Mouse (Mus musculus): ENCODE data around the gene Qars. TPM values are rescaled to one million over a fixed set of nuclear protein-coding genes. Genes with fewer than 3 reads are reported as not detected.

Qars gene
- total RNA-seq, 2 experiments from 2014 or later = 75.9 to 81.0 TPM

DNA sequence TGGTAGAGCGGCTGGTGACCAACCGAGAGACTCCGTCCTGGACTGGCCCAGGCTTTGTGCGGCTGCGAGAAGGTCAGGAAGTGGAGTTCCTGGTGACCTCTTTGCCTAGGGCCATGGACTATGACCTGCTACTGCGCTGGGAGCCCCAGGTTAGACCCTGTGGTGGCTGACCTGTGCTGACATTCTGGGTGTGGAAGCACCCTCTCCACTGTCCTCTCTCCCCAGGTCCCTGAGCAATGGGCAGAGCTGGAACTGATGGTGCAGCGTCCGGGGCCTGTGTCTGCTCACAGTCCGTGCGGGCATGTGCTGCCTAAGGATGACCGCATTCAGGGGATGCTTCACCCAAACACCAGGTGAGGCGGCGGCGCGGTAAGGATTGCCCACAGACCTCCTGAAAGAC lies 23.5 kb upstream of the Qars start:
- intact Hi-C loops (cut with DNase I) = no loop called here
- DNase-seq = no peak

DNA sequence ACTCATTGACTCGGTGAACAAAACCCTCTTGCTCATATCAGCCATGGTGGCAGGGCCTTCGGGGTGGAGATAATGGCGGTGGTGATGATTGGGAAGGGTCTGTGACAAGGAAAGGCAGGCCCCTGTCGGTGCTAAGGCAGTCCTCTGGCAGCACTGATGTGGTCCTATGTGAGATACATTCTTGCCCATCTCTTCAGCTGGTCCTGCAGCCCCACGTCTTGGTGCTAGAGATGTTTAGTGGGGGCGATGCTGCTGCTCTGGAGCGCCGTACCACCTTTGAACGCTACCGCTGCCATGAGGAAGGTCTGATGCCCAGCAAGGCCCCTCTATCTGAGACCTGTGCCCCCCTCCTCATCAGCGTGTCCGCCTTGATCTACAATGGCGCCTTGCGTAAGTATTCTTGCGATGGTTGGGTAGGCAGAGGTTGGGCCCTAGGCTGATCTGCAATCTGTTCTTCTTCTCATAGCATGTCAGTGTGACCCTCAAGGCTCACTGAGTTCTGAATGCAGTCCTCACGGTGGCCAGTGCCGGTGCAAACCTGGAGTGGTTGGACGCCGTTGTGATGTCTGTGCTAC lies 22.1 kb upstream of the Qars start:
- intact Hi-C loops (cut with DNase I) = no loop called here
- no peak for DNase-seq

DNA sequence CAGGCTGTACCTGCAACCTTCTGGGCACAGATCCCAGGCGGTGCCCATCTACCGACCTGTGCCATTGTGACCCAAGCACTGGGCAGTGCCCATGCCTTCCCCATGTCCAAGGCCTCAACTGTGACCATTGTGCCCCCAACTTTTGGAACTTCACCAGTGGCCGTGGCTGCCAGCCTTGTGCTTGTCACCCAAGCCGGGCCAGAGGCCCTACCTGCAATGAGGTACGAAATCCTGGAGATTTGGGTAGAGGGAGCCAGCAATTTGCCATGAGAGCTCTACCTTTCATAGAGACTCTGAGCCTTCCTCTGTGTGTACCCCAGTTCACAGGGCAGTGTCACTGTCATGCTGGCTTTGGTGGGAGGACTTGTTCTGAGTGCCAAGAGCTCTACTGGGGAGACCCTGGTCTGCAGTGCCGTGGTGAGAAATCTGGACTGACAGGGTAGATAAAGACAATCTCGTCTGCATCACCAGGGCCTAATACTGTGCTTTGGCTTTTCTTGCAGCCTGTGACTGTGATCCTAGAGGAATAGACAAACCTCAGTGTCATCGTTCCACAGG lies 20.5 kb upstream of the Qars start:
- DNase-seq = no peak
- intact Hi-C loops (cut with DNase I) = no loop called here

DNA sequence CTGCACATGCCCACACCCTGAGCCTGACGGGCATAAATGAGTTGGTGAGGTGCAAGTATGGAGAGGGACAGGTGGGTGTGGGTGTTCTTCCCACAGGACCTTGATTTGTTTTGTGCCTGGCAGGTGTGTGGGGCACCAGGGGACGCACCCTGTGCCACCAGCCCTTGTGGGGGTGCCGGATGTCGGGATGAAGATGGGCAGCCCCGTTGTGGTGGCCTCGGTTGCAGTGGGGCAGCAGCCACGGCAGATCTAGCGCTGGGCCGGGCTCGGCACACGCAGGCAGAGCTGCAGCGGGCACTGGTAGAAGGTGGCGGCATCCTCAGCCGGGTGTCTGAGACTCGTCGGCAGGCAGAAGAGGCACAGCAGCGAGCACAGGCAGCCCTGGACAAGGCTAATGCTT lies 19.1 kb upstream of the Qars start:
- intact Hi-C loops (cut with DNase I) = no loop called here

DNA sequence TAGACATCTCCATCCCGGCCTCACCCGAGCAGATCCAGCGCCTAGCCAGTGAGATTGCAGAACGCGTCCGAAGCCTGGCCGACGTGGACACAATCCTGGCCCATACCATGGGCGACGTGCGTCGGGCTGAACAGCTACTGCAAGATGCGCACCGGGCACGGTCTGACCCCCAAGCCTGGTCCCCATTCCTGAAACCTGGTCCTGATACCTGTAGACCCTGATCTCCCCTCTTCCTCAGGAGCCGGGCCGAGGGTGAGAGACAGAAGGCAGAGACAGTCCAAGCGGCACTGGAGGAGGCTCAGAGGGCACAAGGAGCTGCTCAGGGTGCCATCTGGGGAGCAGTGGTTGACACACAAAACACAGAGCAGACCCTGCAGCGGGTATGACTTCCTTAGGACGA lies 18.3 kb upstream of the Qars start:
- DNase-seq = no peak
- intact Hi-C loops (cut with DNase I) = no loop called here

More for the DNA sequence above, 19.1 kb upstream of the Qars start:
- no peak for DNase-seq

DNA sequence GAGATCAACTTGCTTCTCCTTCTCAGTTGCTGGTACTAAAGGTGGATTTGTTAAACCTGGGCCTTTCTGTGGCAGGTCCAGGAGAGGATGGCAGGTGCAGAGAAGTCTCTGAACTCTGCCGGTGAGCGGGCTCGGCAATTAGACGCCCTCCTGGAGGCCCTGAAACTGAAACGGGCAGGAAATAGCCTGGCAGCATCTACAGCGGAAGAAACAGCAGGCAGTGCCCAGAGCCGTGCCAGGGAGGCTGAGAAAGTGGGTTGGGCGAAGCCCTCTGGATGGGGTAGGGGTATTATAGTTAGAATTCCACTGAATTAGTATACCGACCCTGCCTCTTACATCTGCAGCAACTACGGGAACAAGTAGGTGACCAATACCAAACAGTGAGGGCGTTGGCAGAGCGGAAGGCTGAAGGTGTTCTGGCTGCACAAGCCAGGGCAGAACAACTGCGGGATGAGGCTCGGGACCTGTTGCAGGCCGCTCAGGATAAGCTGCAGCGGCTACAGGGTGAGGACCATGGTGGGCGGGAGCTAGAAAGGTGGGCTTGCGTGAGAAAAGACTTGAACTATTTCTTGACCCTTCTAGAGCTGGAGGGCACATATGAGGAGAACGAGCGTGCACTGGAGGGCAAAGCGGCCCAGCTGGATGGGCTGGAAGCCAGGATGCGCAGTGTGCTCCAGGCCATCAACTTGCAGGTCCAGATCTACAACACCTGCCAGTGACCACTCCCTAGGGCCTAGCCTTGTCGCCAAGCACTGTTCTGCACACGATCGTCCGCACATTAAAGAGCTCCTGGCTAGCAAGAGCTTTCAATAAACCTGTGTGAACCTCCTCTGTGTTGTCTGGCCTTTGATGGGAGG lies 17.6 kb upstream of the Qars start:
- intact Hi-C loops (cut with DNase I) = loop anchor here (2.0 kb wide), 1 partner anchor 17 kb away; the partner anchor contains the start of gene Qars
- DNase-seq = no peak

DNA sequence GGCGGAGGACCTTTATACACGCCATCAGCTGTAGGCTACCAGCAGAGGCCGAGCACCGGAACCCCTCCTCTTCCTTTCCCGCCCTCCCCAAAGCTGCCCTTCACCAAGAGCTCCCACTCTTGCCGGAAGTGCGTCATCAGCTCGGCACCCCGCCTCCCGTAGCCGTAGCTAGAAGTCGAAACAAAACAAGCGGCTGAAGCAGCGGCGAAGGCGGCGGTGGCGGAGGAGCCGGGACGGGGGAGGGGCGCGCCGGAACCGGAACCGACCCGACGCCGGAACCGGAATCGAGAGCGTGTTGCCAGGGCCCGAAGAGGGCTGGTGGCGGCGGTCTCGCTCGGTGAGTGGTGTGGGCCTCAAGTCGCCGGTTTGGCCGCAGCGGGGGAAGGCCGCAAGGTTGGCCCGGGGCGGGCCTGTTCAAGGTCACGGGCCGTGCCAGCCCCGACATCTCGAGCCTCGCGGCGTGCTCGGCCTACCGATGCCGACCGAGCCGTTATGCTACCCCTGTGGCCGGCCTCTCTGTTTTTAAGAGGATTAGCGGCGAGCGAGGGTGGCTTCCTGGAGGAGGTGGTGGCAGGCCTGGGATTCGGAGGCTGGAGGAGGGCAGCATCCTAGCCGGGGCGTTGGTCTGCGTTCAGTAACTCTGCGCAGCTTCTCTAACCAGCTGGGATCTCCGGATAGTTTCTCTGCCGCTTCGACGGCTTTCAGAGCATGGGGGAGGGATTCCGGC lies 16.8 kb upstream of the Qars start, which contains the start of gene Usp19:
Usp19 (plus strand) TSS at position 44 of the 727 bp plus-strand sequence.
- peak; percentile 95 to 97 for DNase-seq

DNA sequence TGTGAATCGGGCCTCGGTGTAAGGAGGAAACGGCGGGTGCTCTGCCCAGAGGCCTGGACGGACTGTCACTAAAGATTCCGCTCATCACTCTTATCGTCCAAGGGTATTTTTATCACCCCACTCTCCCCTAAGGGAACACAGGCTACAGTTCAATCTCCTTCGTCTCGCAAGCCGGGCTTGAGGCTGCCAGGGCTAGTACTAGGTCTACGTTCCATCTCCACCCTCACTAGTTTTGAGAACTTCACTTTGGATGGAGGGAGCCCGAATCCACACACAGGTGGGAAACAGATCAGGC lies 16.3 kb upstream of the Qars start:
- DNase-seq = no peak
- intact Hi-C loops (cut with DNase I) = loop anchor here (2.0 kb wide), 1 partner anchor 16 kb away; the partner anchor contains the start of gene Qars

More for the DNA sequence above, 16.8 kb upstream of the Qars start, which contains the start of gene Usp19:
- intact Hi-C loops (cut with DNase I) = loop anchor here (2.0 kb wide), 1 partner anchor 16 kb away; the partner anchor contains the start of gene Qars

DNA sequence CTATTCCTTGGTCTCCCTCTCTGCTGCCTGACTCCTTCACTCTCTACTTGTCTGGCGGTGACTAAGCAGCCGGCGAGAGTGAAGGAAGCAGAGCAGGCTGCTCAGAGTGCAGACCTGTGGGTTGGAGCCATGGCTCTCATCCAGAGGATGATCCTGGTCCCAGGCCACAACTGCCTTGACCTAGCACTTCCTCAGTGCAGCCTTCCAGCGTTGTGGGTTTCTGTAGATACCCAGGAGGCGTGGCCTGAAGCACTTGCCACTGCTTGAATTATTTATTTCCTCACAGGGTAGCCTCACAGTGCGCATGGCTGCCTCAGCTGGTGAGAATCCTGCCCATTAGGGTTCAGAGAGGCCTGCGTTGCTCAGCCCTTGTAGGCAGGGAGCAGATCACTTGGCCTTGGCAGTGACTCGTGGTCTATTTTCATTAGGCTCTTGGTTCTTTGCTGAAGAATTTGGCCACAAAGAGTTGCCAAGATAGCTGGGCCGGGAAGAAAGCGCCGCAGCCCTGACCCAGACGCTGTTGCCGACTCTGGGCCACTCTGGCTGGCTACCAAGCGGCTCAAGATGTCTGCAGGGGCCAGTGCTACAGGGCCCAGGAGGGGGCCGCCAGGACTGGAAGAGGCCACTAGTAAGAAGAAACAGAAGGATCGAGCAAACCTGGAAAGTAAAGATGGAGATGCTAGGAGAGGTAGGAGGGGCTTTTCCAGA lies 15.3 kb upstream of the Qars start:
- intact Hi-C loops (cut with DNase I) = no loop called here
- peak in 1 of 2 experiments; percentile 40 for DNase-seq

DNA sequence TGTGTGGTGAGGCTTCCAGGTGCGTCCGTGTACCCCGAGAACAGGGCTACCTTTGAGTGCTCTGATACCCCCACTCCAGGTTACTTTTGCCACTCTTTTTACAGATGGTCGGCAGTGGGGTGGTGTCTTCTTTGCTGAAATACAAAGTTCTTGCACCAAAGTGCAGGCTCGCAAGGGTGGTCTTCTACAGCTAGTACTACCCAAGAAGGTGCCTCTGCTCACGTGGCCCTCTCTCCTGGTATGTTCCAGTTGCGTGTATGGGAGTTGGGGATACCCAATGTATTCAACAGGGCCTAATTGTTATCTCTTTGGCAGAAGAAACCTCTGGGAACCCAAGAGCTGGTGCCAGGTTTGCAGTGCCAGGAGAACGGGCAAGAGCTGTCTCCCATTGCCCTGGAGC lies 14.3 kb upstream of the Qars start:
- DNase-seq = no peak

DNA sequence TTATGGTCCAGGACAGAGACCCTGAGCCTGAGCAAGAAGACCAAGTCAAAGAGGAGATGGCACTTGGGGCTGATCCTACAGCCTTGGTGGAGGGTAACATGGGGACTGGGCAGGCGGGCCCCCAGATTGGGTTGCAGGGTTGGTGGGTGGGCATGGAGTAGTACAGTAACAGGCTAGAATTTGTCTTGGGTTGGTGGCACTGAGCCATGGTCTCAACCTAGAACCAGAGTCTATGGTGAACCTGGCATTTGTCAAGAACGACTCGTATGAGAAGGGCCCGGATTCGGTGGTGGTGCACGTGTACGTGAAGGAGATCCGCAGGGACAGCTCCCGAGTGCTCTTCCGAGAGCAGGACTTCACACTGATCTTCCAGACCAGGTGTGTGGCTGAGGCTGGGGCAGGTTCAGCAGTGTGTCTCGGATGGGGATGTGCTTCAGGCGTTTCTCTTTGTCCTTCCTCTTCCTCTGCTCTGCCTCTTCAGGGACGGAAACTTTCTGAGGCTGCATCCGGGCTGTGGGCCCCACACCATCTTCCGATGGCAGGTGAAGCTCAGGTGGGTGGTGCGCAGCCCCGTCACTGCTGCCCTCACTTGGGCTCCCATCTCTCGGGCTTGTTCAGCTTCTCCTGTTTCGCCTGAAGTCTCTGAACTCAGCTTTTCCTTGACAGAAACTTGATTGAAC lies 13.2 kb upstream of the Qars start:
- intact Hi-C loops (cut with DNase I) = no loop called here

More for the DNA sequence above, 14.3 kb upstream of the Qars start:
- intact Hi-C loops (cut with DNase I) = no loop called here

DNA sequence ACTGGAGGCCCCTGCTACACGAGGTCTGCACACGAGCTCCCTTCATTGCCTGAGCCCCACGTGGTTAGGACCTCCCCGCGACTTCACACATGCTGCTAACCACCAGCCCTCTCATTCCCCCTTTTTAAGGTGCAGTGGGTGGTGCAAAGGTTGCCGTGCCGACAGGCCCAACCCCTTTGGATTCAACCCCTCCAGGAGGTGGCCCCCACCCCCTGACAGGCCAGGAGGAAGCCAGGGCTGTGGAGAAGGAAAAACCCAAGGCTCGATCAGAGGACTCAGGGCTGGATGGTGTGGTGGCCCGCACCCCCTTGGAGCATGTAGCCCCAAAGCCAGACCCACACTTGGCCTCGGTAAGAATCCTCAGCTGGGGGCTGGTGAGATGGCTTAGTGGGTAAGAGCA lies 12.6 kb upstream of the Qars start:
- intact Hi-C loops (cut with DNase I) = no loop called here
- DNase-seq = no peak

More for the DNA sequence above, 13.2 kb upstream of the Qars start:
- no peak for DNase-seq

DNA sequence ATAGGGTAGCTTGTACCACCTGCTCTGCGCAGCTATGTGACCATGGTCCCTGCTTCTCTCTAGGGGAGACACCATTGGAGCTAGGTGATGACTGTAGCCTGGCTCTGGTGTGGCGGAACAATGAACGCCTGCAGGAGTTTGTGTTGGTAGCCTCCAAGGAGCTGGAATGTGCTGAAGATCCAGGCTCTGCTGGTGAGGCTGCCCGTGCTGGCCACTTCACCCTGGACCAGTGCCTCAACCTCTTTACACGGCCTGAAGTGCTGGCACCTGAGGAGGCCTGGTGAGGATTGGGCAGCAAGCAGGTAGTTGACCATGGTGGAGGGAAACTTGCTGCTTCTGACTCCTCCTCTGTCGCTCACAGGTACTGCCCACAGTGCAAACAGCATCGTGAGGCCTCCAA lies 8.3 kb upstream of the Qars start:
- intact Hi-C loops (cut with DNase I) = no loop called here
- DNase-seq = no peak

DNA sequence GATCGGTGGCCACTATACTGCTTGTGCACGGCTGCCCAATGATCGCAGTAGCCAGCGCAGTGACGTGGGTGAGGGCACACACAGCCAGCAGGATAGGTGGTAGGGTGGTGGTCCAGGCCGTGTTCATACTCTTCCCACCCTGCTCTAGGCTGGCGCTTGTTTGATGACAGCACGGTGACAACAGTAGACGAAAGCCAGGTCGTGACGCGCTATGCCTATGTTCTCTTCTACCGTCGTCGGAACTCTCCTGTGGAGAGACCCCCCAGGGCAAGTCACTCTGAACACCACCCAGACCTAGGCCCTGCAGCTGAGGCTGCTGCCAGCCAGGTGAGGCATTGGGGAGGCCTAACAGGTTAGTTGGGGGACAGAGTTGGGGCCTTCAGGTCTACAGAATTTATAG lies 7.6 kb upstream of the Qars start:
- intact Hi-C loops (cut with DNase I) = no loop called here

DNA sequence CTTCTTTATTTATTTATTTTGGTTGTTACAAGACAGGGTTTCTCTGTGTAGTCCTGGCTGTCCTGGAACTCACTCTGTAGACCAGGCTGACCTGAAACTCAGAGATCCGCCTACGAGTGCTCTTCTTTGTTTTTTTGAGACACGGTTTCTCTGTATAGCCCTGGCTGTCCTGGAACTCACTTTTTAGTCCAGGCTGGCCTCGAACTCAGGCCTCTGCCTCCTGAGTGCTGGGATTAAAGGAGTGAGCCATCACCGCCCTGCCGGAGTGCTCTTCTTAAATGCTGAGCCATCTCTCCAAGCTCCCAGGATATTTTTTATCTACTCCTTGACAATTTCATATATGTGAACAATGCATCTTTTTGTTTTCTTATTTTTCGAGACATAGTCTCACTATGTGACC lies 605 bp upstream of the Qars start:
- DNase-seq = no peak
- intact Hi-C loops (cut with DNase I) = loop anchor here (2.0 kb wide), 1 partner anchor 16 kb away; the partner anchor contains the start of gene Usp19

More for the DNA sequence above, 7.6 kb upstream of the Qars start:
- DNase-seq = no peak

DNA sequence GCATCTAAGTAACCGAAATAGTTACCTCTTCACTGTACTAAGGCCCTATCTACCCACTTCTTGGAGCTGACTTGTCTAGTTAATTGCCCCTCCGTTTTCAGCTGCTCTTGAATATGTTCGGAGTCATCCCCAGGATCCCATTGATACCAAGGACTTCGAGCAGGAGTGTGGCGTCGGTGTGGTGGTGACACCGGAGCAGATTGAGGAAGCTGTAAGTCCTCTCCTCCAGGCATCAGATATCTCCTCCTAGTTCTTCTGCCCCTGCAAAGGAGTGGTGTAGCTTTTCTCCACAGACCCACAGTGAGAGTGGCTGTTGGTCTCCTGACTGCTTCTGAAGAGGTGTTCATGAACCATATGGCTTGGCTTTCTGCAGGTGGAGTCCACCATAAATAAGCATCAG lies 1.3 kb downstream of the Qars start:
- no peak for DNase-seq
- intact Hi-C loops (cut with DNase I) = no loop called here

DNA sequence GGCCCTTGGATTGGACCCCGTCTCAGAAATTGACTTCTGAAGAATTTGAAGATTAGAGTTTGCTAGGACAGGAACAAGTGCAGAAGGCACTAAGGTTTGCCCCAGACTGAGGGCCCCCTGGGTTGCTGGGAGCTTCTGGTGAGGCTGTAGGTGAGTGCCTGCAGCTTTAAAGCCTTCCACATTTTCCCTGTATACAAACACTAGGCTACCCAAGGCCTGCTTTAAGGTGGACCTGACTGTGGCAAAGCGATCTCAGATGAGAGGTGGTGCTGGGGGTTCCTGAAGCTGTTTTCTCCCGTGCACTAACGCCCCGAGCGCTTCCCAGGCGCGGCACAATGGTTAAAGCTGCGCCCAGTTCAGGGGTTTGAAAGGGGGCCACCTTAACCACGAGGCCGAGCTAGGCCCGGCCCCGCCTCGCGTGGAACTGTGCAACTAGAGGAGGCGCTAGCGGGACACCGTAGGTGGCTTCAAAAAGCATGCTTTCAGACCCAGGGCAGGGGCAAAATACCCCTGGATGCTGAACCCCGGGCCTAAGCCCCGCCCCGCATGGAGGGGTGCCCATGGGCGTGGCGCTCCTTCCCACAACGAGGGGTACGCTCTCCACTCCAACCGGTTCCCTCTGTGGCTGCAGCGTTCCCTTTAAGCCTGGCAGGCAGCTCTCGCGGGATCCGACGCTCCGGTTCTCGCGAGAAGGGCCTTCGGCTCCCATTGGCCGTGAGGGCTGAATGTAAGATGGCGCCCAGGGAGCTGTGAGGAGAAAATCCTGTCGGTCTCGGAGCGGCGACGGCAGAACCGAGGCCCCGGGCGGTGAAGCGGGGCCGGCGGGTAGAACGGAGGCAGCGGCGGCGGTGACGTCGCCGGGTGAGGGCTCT lies 9.1 kb downstream of the Qars start, which contains the start of gene Qrich1:
Qrich1 (plus strand) TSS at position 427 of the 872 bp plus-strand sequence.
- intact Hi-C loops (cut with DNase I) = loop anchor here (5.0 kb wide), 1 partner anchor 51 kb away; the partner anchor contains the start of genes Dalrd3 and Ndufaf3
- peak; percentile 94 for DNase-seq

DNA sequence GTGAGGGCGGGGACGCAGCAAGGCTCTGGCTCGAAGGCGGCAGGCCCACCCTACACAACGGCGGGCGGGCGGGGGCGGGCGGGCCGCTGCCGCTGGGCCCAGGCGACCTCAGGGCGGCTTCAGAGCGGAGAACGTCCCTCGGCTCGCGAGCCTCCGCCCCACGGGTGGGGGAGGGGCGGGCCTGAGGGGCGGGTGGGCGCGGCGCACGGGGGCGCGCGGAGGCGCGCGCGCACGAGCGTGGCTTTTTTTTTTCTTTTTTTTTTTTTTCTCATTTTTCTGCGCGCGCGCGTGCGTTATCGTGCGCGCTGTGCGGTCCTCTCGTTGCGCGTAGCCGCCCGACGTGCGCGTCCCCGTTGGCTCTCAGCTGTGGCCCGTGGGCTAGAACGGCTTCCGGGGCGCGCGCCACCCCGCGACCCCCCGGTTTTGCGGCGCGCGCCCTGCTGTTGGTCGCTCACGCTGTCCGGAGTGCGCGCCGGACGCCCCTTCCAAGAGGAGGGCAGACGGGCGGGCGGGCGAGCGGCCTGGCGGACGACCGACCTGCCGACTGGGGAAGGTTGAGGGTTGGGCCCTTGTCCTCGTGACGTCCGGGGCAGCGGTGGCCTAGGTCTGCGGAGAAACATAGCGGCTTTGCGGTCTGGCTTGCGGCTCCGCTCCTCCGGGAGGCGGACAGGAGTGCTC lies 9.9 kb downstream of the Qars start:
- DNase-seq = peak; percentile 86 to 87
- intact Hi-C loops (cut with DNase I) = loop anchor here (5.0 kb wide), 1 partner anchor 50 kb away; the partner anchor contains the start of genes Dalrd3 and Ndufaf3

All from heart, postnatal 14 days (tissue).